ENCODE assay signal across 10 mouse cellular contexts in genomic region chr13:92740671-92741270, GRCm38 (mm10). TPM values are rescaled to one million over a fixed set of nuclear protein-coding genes. Genes with fewer than 3 reads are reported as not detected.
A peak's percentile ranks its signal among the peaks of the same experiment; 100 is the strongest.
DNase-seq lines count a peak whose midpoint lies in the region; ATAC-seq and TF ChIP-seq lines count a peak whose summit lies in the region.
"Had no signal": no experiment of that assay in that cellular context is flagged by ENCODE, and none has a peak within 500 bp of the region (broad histone marks: within the 10 kb centered on the region; RNA-seq: fewer than 3 reads in every experiment).

No protein-coding gene starts in this region.

- no peak overlapping the region for H3K4me2 ChIP-seq in liver, embryonic 11.5 days
- H3K4me2 ChIP-seq in hindbrain, postnatal 0 days (ENCODE audit: low read depth, low read length), result no peak overlapping the region
- no peak overlapping the region for H3K4me2 ChIP-seq in neural tube, embryonic 15.5 days

- no peak overlapping the region for H3K27ac ChIP-seq in liver, embryonic 11.5 days (ENCODE audit: low read depth, low read length)
- H3K27ac ChIP-seq in hindbrain, postnatal 0 days, result no peak overlapping the region
- no peak overlapping the region for H3K27ac ChIP-seq in neural tube, embryonic 15.5 days (replicated peaks)
- H3K27ac ChIP-seq: macrophage had no signal

- peak; percentile 91 for TF ChIP-seq CTCF in hindbrain, postnatal 0 days (IDR thresholded peaks at IDR 0.05; ENCODE audit: low read depth)
- TF ChIP-seq CTCF in lung, adult 2 months (IDR thresholded peaks at IDR 0.05; ENCODE audit: insufficient read depth, low read length), result peak; percentile 38; the same call in 1 of the 2 replicates

- WGBS in liver, embryonic 11.5 days, result 8% methylated on average over 2 of the region's 2 CpGs
- WGBS in hindbrain, postnatal 0 days, result 11% methylated on average over 2 of the region's 2 CpGs
- 18% methylated on average over 2 of the region's 2 CpGs for WGBS in lung, adult 2 months
- WGBS in neural tube, embryonic 15.5 days, result 10% methylated on average over 2 of the region's 2 CpGs

- no peak overlapping the region for H3K4me3 ChIP-seq in liver, embryonic 11.5 days (ENCODE audit: low read depth, low read length)
- no peak overlapping the region for H3K4me3 ChIP-seq in hindbrain, postnatal 0 days (ENCODE audit: low read length)
- H3K4me3 ChIP-seq in lung, adult 2 months (replicated peaks; ENCODE audit: extremely low read depth, low read depth, low read length), result no peak overlapping the region
- H3K4me3 ChIP-seq in neural tube, embryonic 15.5 days (replicated peaks), result no peak overlapping the region
- H3K4me3 ChIP-seq: erythroblast, embryonic 14.5 days had no signal

- H3K9ac ChIP-seq in liver, embryonic 11.5 days (ENCODE audit: low read depth, low read length), result no peak overlapping the region
- H3K9ac ChIP-seq in hindbrain, postnatal 0 days (replicated peaks; ENCODE audit: low read length), result no peak overlapping the region
- H3K9ac ChIP-seq in neural tube, embryonic 15.5 days (replicated peaks), result no peak overlapping the region

- no peaks in the 10 kb centered on the region for H3K36me3 ChIP-seq in liver, embryonic 11.5 days (ENCODE audit: control insufficient read depth, insufficient read depth, low read length)
- H3K36me3 ChIP-seq in hindbrain, postnatal 0 days (ENCODE audit: insufficient read depth, low read length), result no peaks in the 10 kb centered on the region
- H3K36me3 ChIP-seq in neural tube, embryonic 15.5 days, result no peaks in the 10 kb centered on the region

- no peak for ATAC-seq in liver, embryonic 11.5 days (replicated peaks; ENCODE audit: low FRiP score)
- ATAC-seq in hindbrain, postnatal 0 days, result peak; percentile 63
- ATAC-seq in neural tube, embryonic 15.5 days (ENCODE audit: low FRiP score), result peak; percentile 58; the same call in 1 of the 2 replicates

- intact Hi-C loops in gastrocnemius, postnatal 14 days (cut with DNase I; ENCODE audit: low total_unique reads), result loop anchor here (2.0 kb wide), 1 partner anchor 160 kb away; no protein-coding TSS in a partner anchor

- H3K9me3 ChIP-seq in liver, embryonic 11.5 days (ENCODE audit: control insufficient read depth, low read length), result no peaks in the 10 kb centered on the region
- H3K9me3 ChIP-seq in hindbrain, postnatal 0 days (ENCODE audit: low read length), result no peaks in the 10 kb centered on the region
- no peaks in the 10 kb centered on the region for H3K9me3 ChIP-seq in neural tube, embryonic 15.5 days (replicated peaks)

- no peaks in the 10 kb centered on the region for H3K27me3 ChIP-seq in liver, embryonic 11.5 days (replicated peaks; ENCODE audit: control insufficient read depth, insufficient read depth, low read length)
- no peaks in the 10 kb centered on the region for H3K27me3 ChIP-seq in hindbrain, postnatal 0 days (ENCODE audit: insufficient read depth, low read length)
- H3K27me3 ChIP-seq in neural tube, embryonic 15.5 days (replicated peaks), result no peaks in the 10 kb centered on the region

- H3K4me1 ChIP-seq in liver, embryonic 11.5 days (replicated peaks; ENCODE audit: control insufficient read depth, insufficient read depth, low read length), result peaks cover 9% of the 10 kb centered on the region
- no peaks in the 10 kb centered on the region for H3K4me1 ChIP-seq in hindbrain, postnatal 0 days (ENCODE audit: insufficient read depth, low read length)
- no peaks in the 10 kb centered on the region for H3K4me1 ChIP-seq in lung, adult 2 months (ENCODE audit: control insufficient read depth, insufficient read depth, low read length)
- peaks cover 18% of the 10 kb centered on the region for H3K4me1 ChIP-seq in neural tube, embryonic 15.5 days

- DNase-seq in liver (peak; percentile 40), NIH3T3 (ENCODE audit: low read depth) (peak; percentile 72)
- DNase-seq in liver, embryonic 11.5 days (ENCODE audit: low spot score), result no peak
- peak; percentile 45 for DNase-seq in embryo, embryonic 11.5 days (ENCODE audit: low read depth, low spot score)
- peak; percentile 88 for DNase-seq in hindbrain, postnatal 0 days (ENCODE audit: low spot score)
- DNase-seq in lung, adult 2 months, result no peak
- DNase-seq in gastrocnemius, postnatal 14 days, result no peak

- no peak for TF ChIP-seq POLR2A in lung, adult 2 months (IDR thresholded peaks at IDR 0.05; ENCODE audit: borderline replicate concordance, extremely low read depth, low read depth, low read length)

RNA-seq across cellular contexts. Expression of gene Thbs4, which starts 53.8 kb away (rescaled TPM):
- 1.6 and 1.8 TPM in 2 replicates for polyA plus RNA-seq in liver, embryonic 11.5 days (2014; fragmentation: Nextera tagmentation; extraction: Ambion mirVana)
- total RNA-seq in hindbrain, postnatal 0 days (2014; rRNA removed), result 0.93 and 0.94 TPM in 2 replicates
- polyA plus RNA-seq in hindbrain, postnatal 0 days (2015; fragmentation: Nextera tagmentation; extraction: Ambion mirVana), result 1.00 and 1.3 TPM in 2 replicates
- 1.3 and 5.3 TPM in 2 replicates for polyA plus RNA-seq in lung, adult 2 months (2012; rRNA removed)
- 2.6 and 3.4 TPM in 2 replicates for polyA plus RNA-seq in neural tube, embryonic 15.5 days (2015; fragmentation: Nextera tagmentation; extraction: Ambion mirVana)
- total RNA-seq in gastrocnemius, postnatal 14 days (2021), result 100 to 1,000 TPM; 130 to 144 TPM
- polyA plus RNA-seq: erythroblast, embryonic 14.5 days; macrophage had no signal

Comparison
In these comparisons a context has a peak if more than half of its experiments do, and no peak if none do; other contexts are left out.
1. DNase-seq: peak in liver (single experiment), NIH3T3 (single experiment), embryo, embryonic 11.5 days (single experiment) and hindbrain, postnatal 0 days (single experiment); none in liver, embryonic 11.5 days (single experiment), lung, adult 2 months (single experiment) and gastrocnemius, postnatal 14 days (single experiment).